Mouse (Mus musculus): Measurements from ENCODE around the gene Tenm4. TPM values are rescaled to one million over a fixed set of nuclear protein-coding genes. Genes with fewer than 3 reads are reported as not detected.

Gene Tenm4
- polyA plus RNA-seq, 1 experiment from 2014 or later: 5.0 TPM

GRCm38 (mm10) chr7:96788135-96788534 is 617.1 kb downstream of the Tenm4 start:
- DNase-seq (ENCODE audit: low spot score) (no peak), ATAC-seq (no peak)
- Histone ChIP-seq H3K27me3 (replicated peaks; ENCODE audit: insufficient read depth, low read length) (no peaks in the 10 kb centered on the region), H3K36me3 (ENCODE audit: insufficient read depth, low read length) (no peaks in the 10 kb centered on the region), H3K4me3 (ENCODE audit: low read depth, low read length) (no peak overlapping the region), H3K4me2 (replicated peaks; ENCODE audit: low read depth, low read length) (no peak overlapping the region), H3K9ac (replicated peaks; ENCODE audit: low read depth) (no peak overlapping the region), H3K27ac (ENCODE audit: low read length) (no peak overlapping the region), H3K4me1 (ENCODE audit: insufficient read depth, low read depth, low read length) (no peaks in the 10 kb centered on the region), H3K9me3 (ENCODE audit: low read length) (no peaks in the 10 kb centered on the region)
- WGBS: 70% methylated on average over 4 of the region's 4 CpGs
- TF ChIP-seq CTCF (IDR thresholded peaks at IDR 0.05) (no peak), EP300 (IDR thresholded peaks at IDR 0.05) (no peak)

DNA sequence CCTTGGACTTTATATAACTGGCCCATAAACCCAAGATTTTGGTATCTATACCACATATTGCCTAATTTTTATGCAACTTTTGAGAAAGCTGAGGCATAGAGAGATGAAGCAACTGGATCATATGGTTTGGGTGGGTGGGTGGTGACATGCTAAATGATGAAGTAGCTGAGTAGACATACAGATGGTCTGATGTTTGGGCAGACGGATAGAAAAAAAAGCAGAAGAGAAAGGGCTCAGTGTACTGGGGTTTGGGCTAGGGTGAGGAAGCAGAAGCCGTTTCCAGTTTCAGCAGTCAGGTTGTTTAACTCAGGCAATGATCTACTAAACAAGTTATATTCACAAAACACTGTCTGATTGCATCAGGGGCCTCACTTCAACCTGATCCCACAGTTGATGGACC is 619.3 kb downstream of the Tenm4 start:
- TF ChIP-seq EP300 (IDR thresholded peaks at IDR 0.05) (no peak; the same call in 1 of the 2 replicates), CTCF (IDR thresholded peaks at IDR 0.05) (no peak)
- WGBS: 60% methylated on average over 2 of the region's 2 CpGs
- Histone ChIP-seq H3K4me1 (ENCODE audit: insufficient read depth, low read depth, low read length) (no peaks in the 10 kb centered on the region), H3K4me2 (replicated peaks; ENCODE audit: low read depth, low read length) (no peak overlapping the region), H3K27ac (ENCODE audit: low read length) (no peak overlapping the region), H3K9me3 (ENCODE audit: low read length) (no peaks in the 10 kb centered on the region), H3K36me3 (ENCODE audit: insufficient read depth, low read length) (no peaks in the 10 kb centered on the region), H3K27me3 (replicated peaks; ENCODE audit: insufficient read depth, low read length) (no peaks in the 10 kb centered on the region), H3K4me3 (ENCODE audit: low read depth, low read length) (no peak overlapping the region), H3K9ac (replicated peaks; ENCODE audit: low read depth) (no peak overlapping the region)
- DNase-seq (ENCODE audit: low spot score): peak; percentile 59
- ATAC-seq: peak; percentile 61

- H3K9ac ChIP-seq (replicated peaks; ENCODE audit: low read depth): no peak overlapping the region
- ATAC-seq (no peak), DNase-seq (ENCODE audit: low spot score) (no peak)
- peaks cover 11% of the 10 kb centered on the region; the same call in 1 of the 2 replicates for H3K4me1 ChIP-seq (ENCODE audit: insufficient read depth, low read depth, low read length)
- no peak overlapping the region for H3K4me3 ChIP-seq (ENCODE audit: low read depth, low read length)
- H3K27me3 ChIP-seq (replicated peaks; ENCODE audit: insufficient read depth, low read length): no peaks in the 10 kb centered on the region
- H3K27ac ChIP-seq (ENCODE audit: low read length): no peak overlapping the region
- no peaks in the 10 kb centered on the region for H3K36me3 ChIP-seq (ENCODE audit: insufficient read depth, low read length)
- H3K9me3 ChIP-seq (ENCODE audit: low read length): no peaks in the 10 kb centered on the region
- no peak for TF ChIP-seq EP300 (IDR thresholded peaks at IDR 0.05)
- TF ChIP-seq CTCF (IDR thresholded peaks at IDR 0.05): no peak
- H3K4me2 ChIP-seq (replicated peaks; ENCODE audit: low read depth, low read length): no peak overlapping the region
- 67% methylated on average over 8 of the region's 8 CpGs for WGBS
These were observed 621.6 kb downstream of the Tenm4 start for GRCm38 (mm10) chr7:96792456-96793229.

DNA sequence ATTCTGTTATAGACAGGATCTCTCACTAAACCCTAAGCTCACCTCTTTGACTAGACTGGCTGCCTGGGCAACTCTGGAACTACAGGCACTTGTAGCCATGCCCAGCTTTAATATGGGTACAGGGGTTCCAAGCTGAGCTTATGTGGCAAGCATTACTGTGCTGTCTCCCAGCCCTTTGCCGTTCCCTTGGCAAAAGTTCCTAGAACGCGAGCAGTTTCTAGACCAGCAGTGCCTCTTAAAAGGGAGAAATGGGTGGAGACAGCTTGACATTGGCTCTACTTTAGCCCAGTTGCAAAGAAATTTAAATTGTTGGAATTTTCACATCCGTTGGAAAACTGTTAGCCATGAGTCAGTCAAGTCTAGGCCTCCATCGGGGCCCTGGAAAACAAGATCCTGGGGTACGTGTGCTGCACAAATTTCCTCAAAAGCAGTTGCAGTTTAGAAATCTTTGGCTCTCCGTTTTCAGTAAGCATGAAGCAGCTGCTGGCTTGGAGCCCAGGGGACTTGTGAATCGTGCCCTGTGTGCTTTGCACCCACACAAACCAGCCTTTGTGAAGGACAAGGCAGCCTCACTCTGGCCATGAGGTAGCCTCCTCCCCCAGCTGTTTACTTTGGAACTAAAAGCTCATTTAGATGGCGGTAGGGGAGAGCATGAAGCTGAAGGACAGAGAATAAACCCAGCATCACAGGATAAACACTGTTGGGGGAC is 625.1 kb downstream of the Tenm4 start:
- H3K27ac ChIP-seq (ENCODE audit: low read length): peak overlapping the region; percentile 69
- no peaks in the 10 kb centered on the region for H3K36me3 ChIP-seq (ENCODE audit: insufficient read depth, low read length)
- DNase-seq (ENCODE audit: low spot score) (peak; percentile 84), ATAC-seq (peak; percentile 84)
- WGBS: 22% methylated on average over 9 of the region's 9 CpGs
- H3K4me3 ChIP-seq (ENCODE audit: low read depth, low read length): no peak overlapping the region
- H3K27me3 ChIP-seq (replicated peaks; ENCODE audit: insufficient read depth, low read length): no peaks in the 10 kb centered on the region
- no peak overlapping the region for H3K9ac ChIP-seq (replicated peaks; ENCODE audit: low read depth)
- no peaks in the 10 kb centered on the region for H3K9me3 ChIP-seq (ENCODE audit: low read length)
- peaks cover 16% of the 10 kb centered on the region; the same call in 1 of the 2 replicates for H3K4me1 ChIP-seq (ENCODE audit: insufficient read depth, low read depth, low read length)
- H3K4me2 ChIP-seq (replicated peaks; ENCODE audit: low read depth, low read length): no peak overlapping the region; the same call in 1 of the 2 replicates
- TF ChIP-seq CTCF (IDR thresholded peaks at IDR 0.05): no peak
- TF ChIP-seq EP300 (IDR thresholded peaks at IDR 0.05): no peak

GRCm38 (mm10) chr7:96796788-96797485 is 625.9 kb downstream of the Tenm4 start:
- Histone ChIP-seq H3K4me2 (replicated peaks; ENCODE audit: low read depth, low read length) (no peak overlapping the region; the same call in 1 of the 2 replicates), H3K9ac (replicated peaks; ENCODE audit: low read depth) (no peak overlapping the region)

More at GRCm38 (mm10) chr7:96796788-96797485, 625.9 kb downstream of the Tenm4 start:
- no peaks in the 10 kb centered on the region for H3K36me3 ChIP-seq (ENCODE audit: insufficient read depth, low read length)
- WGBS: 52% methylated on average over 20 of the region's 20 CpGs
- no peaks in the 10 kb centered on the region for H3K9me3 ChIP-seq (ENCODE audit: low read length)
- ATAC-seq (peak; percentile 67), DNase-seq (ENCODE audit: low spot score) (peak; percentile 49)
- no peak overlapping the region for H3K4me3 ChIP-seq (ENCODE audit: low read depth, low read length)
- peaks cover 18% of the 10 kb centered on the region; the same call in 1 of the 2 replicates for H3K4me1 ChIP-seq (ENCODE audit: insufficient read depth, low read depth, low read length)
- H3K27me3 ChIP-seq (replicated peaks; ENCODE audit: insufficient read depth, low read length): no peaks in the 10 kb centered on the region
- TF ChIP-seq EP300 (IDR thresholded peaks at IDR 0.05) (no peak), CTCF (IDR thresholded peaks at IDR 0.05) (no peak)
- H3K27ac ChIP-seq (ENCODE audit: low read length): peak overlapping the region; percentile 69; the same call in 1 of the 2 replicates

Measured in lung, postnatal 0 days (tissue).